Comparison of ENCODE assay signal across 18 mouse cellular contexts in genomic region chr5:148014133-148014854, GRCm38 (mm10).
"Had no signal": no experiment of that assay in that cellular context is flagged by ENCODE, and none has a peak within 500 bp of the region (broad histone marks: within the 10 kb centered on the region; RNA-seq: fewer than 3 reads in every experiment).

No protein-coding gene starts in this region.

- H3K4me3 ChIP-seq: midbrain, embryonic 12.5 days; myocyte; neural tube, embryonic 13.5 days; neural tube, embryonic 15.5 days had no signal

- ATAC-seq: midbrain, embryonic 16.5 days had no signal

- H3K9me3 ChIP-seq: midbrain, embryonic 12.5 days; neural tube, embryonic 13.5 days; neural tube, embryonic 15.5 days had no signal

- H3K36me3 ChIP-seq: midbrain, embryonic 12.5 days; neural tube, embryonic 13.5 days; neural tube, embryonic 15.5 days had no signal

- H3K9ac ChIP-seq: lung, embryonic 14.5 days; midbrain, embryonic 12.5 days; neural tube, embryonic 13.5 days; neural tube, embryonic 15.5 days had no signal

- H3K4me1 ChIP-seq: midbrain, embryonic 12.5 days; neural tube, embryonic 13.5 days had no signal

- H3K4me2 ChIP-seq: lung, embryonic 14.5 days; midbrain, embryonic 12.5 days; neural tube, embryonic 13.5 days; neural tube, embryonic 15.5 days had no signal

- DNase-seq: lung, adult 18-20 months; lung, embryonic 14.5 days; lung, postnatal 10 days; lung, postnatal 4 days; midbrain, embryonic 14.5 days; retina, postnatal 1 day; right cerebral cortex, adult 18-20 months; right cerebral cortex, postnatal 25 days; right cerebral cortex, postnatal 4 days; spleen, adult 18-20 months; thymus, adult 18-20 months; thymus, postnatal 25 days; thymus, postnatal 4 days had no signal

- H3K27me3 ChIP-seq: midbrain, embryonic 12.5 days; neural tube, embryonic 13.5 days; neural tube, embryonic 15.5 days had no signal

- H3K27ac ChIP-seq: midbrain, embryonic 12.5 days had no signal
